Mouse (Mus musculus) spleen, embryonic (tissue): ENCODE results near the gene Hopx.
"Not testable (repeated sequence)": the region's sequence is repeated elsewhere in the genome, so short reads cannot be mapped to it uniquely, and the experiment has no call there.

Experiments
- CTCF ChIA-PET: fragments of 350-600 bp; sonication (Branson Sonifier 250); formaldehyde crosslinking; loops from one replicate; lab custom pipeline; 2022; lab: Charles Lee

Gene Hopx

DNA sequence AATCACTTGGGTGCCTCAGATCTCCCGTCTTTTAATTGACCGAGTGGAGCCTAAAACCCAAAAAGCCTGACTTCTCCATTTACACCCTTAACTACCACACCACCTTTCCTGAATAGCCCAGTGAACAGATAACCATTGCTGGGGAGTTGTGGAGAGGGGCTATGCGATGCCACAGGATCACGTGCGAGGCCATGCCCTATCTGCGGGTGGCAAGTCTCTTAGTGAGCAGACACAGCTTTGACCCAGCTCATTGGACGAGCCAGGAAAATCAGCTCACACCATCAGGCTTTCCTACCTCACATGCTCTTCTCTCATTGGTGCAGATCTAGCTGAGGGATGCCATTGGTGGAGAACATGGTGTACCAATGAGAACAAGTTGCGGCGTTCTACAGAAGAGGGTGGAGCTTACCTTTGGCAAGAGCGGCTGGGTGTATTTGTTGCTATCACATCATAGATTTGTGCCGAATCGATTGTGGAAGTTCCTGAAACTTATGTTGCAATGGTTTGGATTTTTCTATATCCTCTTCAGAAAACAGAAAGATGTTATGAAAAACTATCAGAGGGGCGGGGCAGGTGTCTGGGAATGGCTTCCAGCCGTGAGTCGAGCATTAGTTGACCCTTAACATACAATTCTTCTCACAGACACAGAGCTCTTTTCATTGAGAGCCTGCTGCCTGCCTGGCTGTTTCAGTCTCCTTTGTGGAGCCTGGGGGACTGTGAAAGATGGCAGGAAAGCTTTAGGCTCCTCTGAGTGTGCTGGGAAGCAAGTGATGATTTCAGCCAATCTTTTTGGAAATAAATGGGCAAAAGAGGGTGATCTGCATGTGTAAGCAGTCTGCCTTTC lies 12.2 kb downstream of the Hopx start:
- CTCF ChIA-PET: no interaction called here

DNA sequence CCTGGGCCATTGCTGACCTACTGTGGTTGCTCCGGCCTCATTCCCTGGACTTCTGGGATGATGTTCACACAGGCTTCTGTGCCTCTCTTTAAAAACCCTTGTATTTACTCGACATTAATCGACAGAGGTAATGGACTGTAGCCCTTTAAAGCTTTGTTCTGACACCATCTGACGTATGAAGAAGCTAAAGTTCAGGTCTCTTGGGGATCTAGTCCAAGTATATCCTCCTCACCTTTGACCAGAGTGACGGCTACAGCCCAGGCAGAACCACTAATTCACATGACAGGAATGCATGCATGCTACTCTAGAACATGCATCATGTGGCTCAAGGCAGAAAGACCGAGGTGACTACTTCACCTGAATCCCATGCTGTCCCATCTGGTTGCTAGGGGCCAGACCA lies 14.2 kb downstream of the Hopx start:
- CTCF ChIA-PET: no interaction called here

DNA sequence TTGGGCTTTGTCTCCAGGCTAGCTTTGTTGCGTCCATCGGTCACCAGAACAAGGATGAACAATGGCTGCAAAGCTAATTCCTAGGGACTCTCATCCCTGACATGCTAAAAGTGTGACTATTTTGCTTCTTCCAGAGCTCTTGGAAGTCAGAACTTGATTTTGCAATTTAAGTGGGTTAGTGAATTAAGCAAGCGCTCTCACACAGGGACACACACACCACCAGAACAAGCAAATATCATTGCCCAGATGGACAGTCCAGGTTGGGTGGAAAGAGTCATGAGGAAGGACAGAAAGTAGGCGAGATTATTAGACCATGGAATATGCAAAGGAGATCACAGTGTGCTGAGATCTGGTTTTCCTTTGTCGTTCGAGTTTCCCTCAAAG lies 14.9 kb downstream of the Hopx start:
- CTCF ChIA-PET: no interaction called here

DNA sequence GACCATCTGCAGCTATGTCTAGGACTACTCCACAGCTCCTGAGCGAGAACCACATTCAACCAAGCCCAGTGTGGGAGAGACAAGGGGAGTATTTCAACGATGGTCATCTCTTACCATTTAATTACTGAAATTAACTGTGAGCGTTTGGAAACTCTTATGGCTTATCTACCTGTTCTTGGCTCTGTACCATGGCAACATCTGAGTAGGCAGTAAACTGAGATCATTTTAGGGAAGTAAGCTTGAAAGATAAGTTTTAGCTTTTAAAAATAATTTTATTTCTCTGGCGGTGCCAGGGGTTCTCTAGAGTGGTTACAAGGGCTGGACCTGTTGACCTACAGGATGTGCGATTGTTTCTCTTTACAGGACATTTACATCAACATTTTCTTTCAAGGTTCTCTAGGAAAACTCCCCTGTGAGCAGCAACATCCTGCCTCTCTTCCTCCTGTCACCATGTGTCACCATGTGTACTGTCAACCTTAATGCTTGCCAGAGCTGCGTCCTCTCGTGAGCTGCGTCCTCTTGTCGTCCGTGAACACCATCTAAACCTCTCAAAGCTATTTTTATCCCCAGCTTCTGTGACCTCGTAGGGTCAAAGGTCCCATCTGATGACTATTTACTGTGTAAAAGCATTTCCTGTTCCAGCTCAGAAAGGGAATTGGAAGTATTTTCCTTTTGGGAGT lies 15.5 kb downstream of the Hopx start:
- CTCF ChIA-PET: no interaction called here

DNA sequence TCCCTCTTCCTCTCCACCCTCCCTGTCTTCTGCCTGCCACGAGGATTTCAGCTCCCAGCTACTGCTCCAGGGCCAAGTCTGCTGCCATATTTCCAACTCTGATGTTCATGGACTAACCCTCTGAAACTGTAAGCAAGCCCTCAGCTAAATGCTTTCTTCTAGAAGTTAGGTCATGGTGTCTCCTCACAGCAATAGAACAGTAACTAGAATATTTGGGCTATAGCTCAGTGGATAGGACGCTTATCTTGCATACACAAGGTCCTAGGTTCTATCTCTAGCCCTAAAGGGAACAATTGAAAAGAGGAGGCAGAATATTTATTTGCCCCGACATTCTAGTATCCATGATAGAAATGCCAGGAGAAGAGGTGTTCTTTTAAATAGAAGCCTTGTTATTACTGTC lies 16.0 kb downstream of the Hopx start:
- CTCF ChIA-PET: no interaction called here

DNA sequence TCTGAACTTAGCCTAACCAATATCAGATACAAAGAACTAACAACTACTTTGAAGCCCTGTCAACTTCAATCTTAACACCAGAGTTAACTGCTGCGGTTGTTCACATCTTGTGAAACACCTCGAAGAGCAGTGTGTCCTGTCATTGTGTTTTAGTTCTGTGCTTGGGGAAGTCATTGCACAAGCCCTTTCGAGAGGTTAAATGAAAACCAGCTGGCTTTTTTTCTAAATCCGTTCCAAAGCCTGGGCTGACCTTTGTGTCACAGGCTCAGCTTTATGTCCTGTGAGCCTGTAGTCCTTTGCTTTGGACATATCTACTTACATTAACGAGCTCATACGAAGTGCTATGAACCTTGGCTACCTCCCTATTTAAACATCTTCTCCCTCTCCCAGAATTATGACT lies 17.2 kb downstream of the Hopx start:
- CTCF ChIA-PET: no interaction called here

DNA sequence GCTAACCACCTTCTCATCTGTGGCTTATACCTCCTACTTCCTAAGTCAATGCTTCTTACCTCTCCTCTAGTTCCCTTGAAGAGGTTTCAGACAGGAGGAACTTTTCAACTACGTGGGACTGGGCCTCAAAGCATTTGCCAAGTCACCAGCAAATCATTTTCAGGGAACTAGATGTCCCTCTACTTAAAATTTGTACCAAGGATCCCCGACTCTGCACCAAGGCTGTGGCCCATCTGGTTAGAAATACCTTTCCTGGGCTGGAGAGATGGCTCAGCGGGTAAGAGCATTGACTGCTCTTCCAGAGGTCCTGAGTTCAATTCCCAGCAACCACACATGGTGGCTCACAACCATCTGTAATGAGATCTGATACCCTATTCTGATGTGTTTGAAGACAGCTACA lies 18.7 kb downstream of the Hopx start:
- CTCF ChIA-PET: not testable (repeated sequence)

DNA sequence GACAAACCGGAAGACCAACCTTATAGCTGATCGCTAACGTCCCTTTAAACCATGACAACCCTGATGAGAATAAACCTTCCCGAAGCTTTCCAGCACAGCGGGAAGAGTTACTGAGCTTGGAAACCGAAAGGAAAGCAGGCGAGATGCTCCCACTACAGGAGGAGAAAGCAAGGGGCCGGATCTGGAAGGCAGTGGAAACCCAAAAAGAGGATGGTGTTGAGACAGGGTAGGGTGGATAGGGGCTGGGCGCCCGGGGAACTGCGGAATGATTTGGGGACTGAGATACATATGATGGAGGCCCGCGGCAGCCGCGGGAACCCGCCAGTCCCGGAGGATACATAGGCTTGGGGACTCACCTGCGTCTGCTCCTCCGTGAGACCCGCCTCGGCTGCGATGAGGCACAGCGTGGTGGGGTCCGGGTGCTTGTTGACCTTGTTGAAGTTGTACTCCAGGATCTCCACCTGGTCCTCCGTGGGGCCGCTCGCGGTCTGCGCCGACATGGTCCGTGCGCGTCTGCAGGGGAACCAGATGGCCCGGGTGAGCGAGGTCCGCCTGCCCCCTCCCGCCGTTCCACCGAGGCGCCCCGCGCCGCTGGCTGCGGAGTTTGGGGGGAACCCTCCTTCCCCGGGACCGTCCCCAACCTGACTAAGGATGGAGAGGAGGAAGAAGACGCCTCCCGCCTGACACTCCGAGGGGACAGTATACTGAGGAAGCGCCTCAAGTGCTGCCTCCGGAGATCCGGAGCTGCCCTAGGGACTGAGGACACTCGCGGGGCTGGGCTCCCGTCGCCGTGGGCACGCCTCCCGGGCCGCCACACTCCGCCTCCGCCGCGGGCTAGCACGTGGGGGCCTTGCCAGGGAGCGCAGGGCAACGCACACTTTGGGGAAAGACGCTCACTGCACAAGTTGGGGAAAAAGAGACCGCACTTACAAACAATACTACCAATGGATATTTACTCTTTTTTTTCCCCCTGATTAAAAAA lies 20.1 kb downstream of the Hopx start:
- CTCF ChIA-PET: no interaction called here

DNA sequence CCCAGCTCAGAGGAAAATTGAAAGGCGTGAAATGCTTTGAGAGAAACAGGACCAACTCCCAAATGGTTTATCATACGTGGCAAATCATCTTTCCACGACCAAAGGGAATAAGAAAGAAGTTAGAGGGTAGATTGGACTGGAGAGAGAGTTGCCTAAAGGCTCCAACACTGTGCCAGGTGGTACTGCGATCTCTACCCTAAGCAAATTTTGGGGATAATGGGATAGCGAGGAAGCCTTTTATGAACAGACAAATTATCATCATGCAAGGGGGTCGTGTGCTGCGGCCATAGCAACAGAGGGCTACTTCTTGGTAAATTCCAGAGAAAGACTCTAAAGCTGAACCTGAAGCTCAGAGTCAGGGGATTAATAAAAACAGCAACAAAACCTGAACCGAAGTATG lies 21.0 kb downstream of the Hopx start:
- CTCF ChIA-PET: interaction anchor here (0.6 to 1.2 kb wide), 2 partner anchors 69 to 213 kb away, joined by 3 to 5 read pairs; no protein-coding TSS in a partner anchor

DNA sequence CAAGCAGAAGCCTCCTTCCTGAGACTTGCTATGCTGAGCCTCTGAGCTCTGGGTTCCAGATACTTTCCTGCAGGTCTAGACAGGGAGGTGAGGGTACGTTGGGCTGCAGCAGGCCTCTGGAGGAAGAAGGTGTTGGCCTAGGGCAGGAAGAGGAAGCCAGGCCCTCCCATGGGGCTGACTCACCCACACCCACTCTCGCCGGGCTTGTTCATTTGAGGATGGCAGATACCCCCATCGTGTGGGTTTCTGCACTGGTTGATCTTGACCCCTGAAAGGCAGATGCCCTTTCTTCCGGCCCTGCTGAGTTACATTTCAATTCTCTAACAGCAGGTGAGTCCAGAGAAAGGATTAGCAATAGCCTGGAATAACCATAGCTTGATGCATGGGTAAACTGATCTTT lies 22.4 kb downstream of the Hopx start:
- CTCF ChIA-PET: interaction anchor here (0.8 to 1.2 kb wide), 2 partner anchors 15 to 71 kb away, joined by 3 to 6 read pairs; no protein-coding TSS in a partner anchor

DNA sequence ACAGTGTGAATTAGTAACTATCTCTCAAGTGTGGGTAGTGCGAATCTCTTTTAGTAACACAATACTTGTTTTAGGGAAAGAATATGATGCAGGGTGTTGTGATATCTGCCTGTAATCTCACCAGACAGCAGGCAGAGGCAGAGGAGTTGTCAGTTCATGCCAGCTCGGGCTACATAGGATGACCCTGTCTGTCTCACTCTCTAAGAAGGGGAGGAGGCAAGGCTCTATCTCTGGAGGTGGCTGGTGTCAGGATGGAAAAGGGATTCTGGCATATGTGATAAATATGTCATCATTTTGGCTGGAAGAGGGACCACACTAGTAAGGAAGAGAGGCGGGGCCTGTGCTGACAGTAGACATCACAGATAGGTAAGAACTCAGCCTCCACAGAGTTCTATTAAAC lies 23.0 kb downstream of the Hopx start:
- CTCF ChIA-PET: interaction anchor here (0.8 kb wide), 1 partner anchor 14 kb away, joined by 6 read pairs; no protein-coding TSS in a partner anchor

DNA sequence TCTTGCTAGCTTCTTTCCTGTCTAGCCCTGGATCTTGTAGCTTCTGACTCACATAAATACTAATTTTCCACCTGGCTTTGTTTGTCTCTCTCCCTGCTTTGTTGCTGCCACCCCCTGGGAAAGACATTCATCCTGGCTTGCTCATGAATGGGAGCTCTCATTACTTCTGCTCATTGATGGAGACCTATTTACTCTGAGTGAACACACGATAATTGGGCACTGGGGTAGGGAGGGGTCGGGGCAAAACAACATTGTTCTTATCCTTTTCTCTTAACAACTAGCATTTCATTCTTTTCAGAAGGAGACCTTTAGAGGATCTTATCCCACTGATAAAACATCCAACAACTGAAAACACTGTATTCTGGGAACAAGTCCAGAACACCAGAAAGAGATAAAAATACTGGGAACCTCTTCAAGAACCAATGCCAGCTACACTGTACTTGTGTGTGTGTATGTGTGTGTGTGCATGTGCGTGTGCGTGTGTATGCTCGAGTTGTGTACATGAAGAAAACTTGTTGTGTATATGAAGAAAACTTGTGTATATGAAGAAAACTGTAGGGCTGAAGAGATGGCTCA lies 24.3 kb downstream of the Hopx start:
- CTCF ChIA-PET: interaction anchor here (1.0 to 1.4 kb wide), 2 partner anchors 94 to 138 kb away, joined by 4 read pairs; no protein-coding TSS in a partner anchor

DNA sequence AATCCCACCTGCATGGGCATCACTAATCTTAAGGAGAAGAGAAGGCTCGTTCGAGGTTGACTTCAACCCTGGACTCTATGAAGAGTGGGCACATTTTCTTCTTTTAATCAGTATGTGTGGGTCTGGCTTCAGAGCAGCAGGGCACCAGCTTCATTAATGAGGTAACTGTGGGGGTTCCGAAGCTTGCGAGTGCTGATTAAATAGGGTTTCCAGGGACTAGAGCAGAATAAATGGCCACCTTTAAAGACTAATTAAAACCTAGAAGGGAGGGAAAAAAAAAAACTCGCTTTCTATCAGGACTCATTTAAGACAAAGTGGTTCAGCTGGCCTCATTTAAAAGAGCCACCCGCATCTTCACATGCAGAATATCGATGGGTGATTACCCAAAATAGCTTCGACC lies 25.0 kb downstream of the Hopx start:
- CTCF ChIA-PET: interaction anchor here (0.6 to 1.4 kb wide), 3 partner anchors 95 to 179 kb away, joined by 4 read pairs; no protein-coding TSS in a partner anchor

DNA sequence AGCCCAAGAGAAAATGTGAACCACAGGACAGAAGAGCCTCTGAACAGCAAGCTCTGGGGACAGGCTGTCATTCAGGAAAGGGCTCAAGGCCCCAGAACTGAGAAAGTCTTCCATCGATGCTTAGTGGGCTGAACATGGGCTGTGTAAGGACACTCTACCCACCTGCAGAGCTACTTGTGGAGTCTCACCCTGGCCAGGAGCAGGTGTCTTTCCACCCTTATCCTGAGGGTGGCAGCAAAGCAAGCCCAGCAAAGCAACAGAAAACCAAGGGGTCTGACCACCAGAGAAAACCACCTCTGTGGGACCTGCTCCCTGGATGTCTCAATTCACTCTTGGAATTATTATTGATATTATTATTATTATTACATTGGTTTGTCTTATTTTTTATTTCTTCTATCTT lies 25.6 kb downstream of the Hopx start:
- CTCF ChIA-PET: interaction anchor here (0.6 to 1.1 kb wide), 2 partner anchors 13 to 180 kb away, joined by 3 to 4 read pairs; no protein-coding TSS in a partner anchor

DNA sequence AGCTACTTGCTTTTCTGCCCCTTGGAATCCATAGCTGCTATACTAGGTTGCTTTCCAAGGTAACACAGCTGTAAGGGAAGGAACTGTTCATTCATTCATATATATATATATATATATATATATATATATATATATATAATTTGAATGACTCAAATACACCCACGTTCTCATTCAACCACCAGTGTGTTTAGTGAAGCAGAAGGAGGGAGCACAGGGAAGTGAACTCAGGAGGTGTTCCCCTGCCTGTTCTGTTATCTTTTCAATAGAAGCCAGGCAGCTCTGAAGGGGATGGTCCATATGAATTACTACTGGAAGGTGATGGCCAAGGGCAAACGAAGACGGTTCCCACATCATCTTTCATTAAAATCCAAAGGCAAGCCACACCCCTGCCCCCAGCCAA lies 27.8 kb downstream of the Hopx start:
- CTCF ChIA-PET: interaction anchor here (0.8 kb wide), 1 partner anchor 68 kb away, joined by 3 read pairs; no protein-coding TSS in a partner anchor

DNA sequence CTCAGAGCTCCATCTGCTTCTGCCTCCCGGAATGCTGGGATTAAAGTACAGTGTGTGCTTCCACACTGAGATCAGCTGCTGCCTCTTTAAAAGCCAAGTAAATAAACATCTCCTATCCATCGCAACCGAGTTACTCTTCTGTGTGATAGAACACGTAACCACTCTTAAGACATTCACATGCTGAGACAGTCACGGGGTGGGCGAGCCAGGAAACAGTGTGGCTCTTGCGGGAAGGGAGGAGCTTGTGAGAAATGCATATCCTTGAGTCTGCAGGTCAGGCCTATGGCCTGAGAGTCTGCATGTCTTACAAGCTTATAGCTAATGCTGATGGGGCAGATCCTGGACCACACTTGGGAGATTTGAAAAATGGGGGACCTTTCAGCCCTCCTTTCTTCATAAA lies 28.4 kb downstream of the Hopx start:
- CTCF ChIA-PET: interaction anchor here (0.6 kb wide), 1 partner anchor 32 kb away, joined by 4 read pairs; no protein-coding TSS in a partner anchor

DNA sequence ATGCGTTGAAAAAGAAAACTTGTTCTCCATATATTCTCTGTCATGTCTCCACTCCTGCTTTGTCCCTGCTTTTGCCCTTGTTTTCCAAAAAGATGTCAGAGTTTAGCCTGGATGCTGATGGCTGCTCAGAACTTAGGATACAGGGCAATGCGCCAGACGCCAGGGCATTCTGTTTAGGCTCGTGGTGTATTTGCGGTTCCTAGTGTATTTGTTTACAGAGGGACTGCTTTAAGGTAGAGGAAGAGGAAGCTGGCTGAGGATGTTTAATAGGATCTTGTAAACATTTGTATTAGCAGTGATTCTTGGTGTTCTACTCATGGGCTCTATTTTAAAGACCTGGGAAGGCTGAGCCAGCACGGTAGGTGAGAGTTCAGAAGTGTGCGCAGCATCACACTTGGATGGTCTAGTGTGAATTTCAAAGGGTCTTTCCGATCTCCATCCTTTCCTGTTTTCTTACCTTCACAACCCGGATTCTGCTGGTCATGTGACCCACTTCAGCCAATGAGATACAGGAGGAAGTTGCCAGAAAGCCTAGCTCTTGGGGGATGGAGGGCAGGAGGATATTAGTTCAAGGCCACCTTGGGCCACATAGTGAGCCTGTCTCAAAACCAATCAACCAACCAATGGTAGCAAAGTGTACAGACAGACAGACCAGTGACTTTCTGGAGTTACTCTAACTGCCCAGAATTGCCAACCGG lies 29.0 kb downstream of the Hopx start:
- CTCF ChIA-PET: interaction anchor here (0.6 kb wide), 1 partner anchor 32 kb away, joined by 4 read pairs; no protein-coding TSS in a partner anchor

DNA sequence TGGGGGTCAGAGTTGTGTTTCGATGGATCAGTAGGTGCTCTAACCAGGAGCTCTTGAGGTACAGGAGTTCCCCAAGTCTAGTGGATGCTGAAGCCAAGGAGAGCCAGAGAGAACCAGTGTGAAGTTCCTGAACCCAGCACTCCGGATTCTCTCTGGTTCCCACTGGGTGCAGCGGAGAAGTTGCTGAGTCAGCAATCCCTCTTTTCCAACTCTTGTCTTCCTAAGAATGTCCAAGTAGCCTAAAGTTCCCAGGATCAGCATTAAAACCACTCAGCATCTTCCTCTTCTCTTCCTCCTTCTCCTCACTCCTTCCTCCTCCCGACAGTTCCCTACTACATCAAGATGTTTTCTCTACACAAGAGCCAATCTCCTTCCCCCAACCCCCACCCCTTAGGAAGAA lies 30.5 kb downstream of the Hopx start:
- CTCF ChIA-PET: no interaction called here

DNA sequence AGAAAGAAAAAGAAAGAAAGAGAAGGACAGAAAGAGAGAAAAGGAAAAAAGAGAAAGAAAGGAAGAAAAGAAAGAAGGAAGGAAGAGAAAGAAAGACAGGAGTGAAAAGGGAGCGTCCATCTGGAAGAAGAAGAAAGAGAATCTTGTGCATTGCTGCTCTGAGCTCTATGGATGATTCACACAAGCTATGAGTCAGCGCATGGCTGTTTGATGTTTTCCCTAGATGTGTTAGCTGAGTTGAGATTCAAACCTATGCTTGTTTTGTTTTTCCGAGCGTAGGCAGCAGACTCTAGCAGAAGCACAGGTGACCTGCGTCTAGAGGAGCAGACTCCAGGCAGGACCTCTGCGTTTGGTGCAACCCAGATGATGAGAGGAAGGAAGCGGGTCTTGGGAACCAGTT lies 32.2 kb downstream of the Hopx start:
- CTCF ChIA-PET: no interaction called here

DNA sequence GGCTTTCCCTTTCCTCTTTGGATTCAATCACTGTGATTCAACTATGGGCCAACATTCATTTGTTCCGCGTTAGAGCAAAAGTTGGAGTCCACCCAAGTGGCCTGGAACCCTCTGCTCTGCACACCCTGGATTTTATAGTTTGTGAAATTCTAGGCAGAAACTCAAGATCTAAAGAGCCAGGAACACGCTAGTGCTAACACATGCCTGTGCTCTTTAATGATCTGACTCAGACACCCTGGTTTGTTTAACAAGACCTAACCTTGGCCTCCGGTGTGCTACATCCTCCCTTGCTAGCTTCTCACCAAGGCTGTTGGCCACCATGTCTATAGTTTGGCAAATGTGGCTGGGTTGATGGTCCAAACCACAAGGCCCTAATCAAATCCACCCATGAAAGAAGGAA lies 34.2 kb downstream of the Hopx start:
- CTCF ChIA-PET: no interaction called here
